Mouse (Mus musculus) myocyte (in vitro differentiated cells): ENCODE results near the gene Ptprcap.

Experiments used
- CEBPB ChIP-seq: IDR thresholded peaks from 2 replicates; pipeline ENCODE4 v1.6.1; 2011; ENCODE audit warnings: mild to moderate bottlenecking, moderate library complexity; ENCODE audit not compliant: poor library complexity, insufficient read depth, severe bottlenecking
- E2F4 ChIP-seq: IDR thresholded peaks from one replicate; pipeline ENCODE4 v1.6.1; 2011; ENCODE audit warnings: mild to moderate bottlenecking, control low read depth, moderate library complexity; ENCODE audit not compliant: insufficient read depth
- MAX ChIP-seq: IDR thresholded peaks from one replicate; pipeline ENCODE4 v1.6.1; 2011; ENCODE audit warnings: low read depth, mild to moderate bottlenecking, control low read depth
- MYOG ChIP-seq, 3 experiments: IDR thresholded peaks; one replicate each; pipeline ENCODE4 v1.6.1; 2011; ENCODE audit warnings: control low read depth in 2 of 3, low read depth in 2 of 3, mild to moderate bottlenecking in 2 of 3; ENCODE audit not compliant: insufficient read length in 2 of 3, control insufficient read depth in 1 of 3, insufficient read depth in 1 of 3
- POLR2A ChIP-seq: IDR thresholded peaks from one replicate; pipeline ENCODE4 v1.6.1; 2011; ENCODE audit warnings: low read depth, mild to moderate bottlenecking, control low read depth, moderate library complexity; ENCODE audit not compliant: insufficient read length
- POLR2AphosphoS2 ChIP-seq: IDR thresholded peaks from one replicate; pipeline ENCODE4 v1.6.1; 2011; ENCODE audit warnings: low read depth, control low read depth; ENCODE audit not compliant: insufficient read length
- REST ChIP-seq: IDR thresholded peaks from one replicate; pipeline ENCODE4 v1.6.1; 2011; ENCODE audit warnings: mild to moderate bottlenecking, control low read depth, moderate library complexity; ENCODE audit not compliant: insufficient read depth, insufficient read length
- TCF3 ChIP-seq: IDR thresholded peaks from one replicate; pipeline ENCODE4 v1.6.1; 2011; ENCODE audit warnings: low read depth, control low read depth; ENCODE audit not compliant: insufficient read length
- USF1 ChIP-seq: IDR thresholded peaks from one replicate; pipeline ENCODE4 v1.6.1; 2011; ENCODE audit warnings: low read depth, mild to moderate bottlenecking, control low read depth, moderate library complexity

GRCm38 (mm10) chr19:4164721-4165120, 11.3 kb downstream of the Ptprcap start:
- TF ChIP-seq POLR2A (no peak), POLR2AphosphoS2 (no peak), MYOG (IDR thresholded peaks at IDR 0.05; ENCODE audit: control insufficient read depth in 1 of 3, insufficient read depth in 1 of 3, insufficient read length in 2 of 3, low read depth in 2 of 3) (no peak), CEBPB (no peak), REST (no peak), TCF3 (no peak), E2F4 (no peak), USF1 (no peak), MAX (no peak)
